Mouse (Mus musculus): ENCODE results near the gene Iqub.
A peak's percentile ranks its signal among the peaks of the same experiment; 100 is the strongest.

The Iqub gene

GRCm38 (mm10) chr6:24514552-24515284 lies at the start of gene Iqub:
Iqub (minus strand) TSS chr6:24515067.
- DNase-seq (ENCODE audit: inconsistent ontology term) = peak; percentile 85

- no peak for DNase-seq (ENCODE audit: inconsistent ontology term)
Measured at GRCm38 (mm10) chr6:24564081-24564480, 49.2 kb upstream of the Iqub start.

DNA sequence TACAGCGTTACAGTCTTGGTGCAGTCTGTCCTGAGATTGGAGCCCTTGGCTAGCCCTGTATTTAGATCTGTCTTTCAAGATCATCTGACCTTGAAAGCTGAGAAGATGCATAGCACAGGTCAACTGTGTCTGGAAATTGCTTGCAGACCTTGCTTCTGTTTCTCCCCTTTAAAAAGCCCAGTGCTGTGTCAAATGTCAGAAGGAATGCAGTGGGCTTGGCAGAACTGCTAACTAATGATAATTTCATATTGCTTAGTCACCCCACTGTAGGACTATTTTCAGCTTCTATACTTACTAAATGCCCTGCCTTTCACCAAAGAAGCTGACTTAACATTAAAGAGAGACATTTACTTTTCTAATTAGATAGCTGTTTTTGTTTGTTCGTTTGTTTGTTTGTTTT lies 40.6 kb upstream of the Iqub start:
- DNase-seq (ENCODE audit: inconsistent ontology term) = peak; percentile 17

GRCm38 (mm10) chr6:24554427-24555086 lies 39.7 kb upstream of the Iqub start:
- peak; percentile 28 for DNase-seq (ENCODE audit: inconsistent ontology term)

DNA sequence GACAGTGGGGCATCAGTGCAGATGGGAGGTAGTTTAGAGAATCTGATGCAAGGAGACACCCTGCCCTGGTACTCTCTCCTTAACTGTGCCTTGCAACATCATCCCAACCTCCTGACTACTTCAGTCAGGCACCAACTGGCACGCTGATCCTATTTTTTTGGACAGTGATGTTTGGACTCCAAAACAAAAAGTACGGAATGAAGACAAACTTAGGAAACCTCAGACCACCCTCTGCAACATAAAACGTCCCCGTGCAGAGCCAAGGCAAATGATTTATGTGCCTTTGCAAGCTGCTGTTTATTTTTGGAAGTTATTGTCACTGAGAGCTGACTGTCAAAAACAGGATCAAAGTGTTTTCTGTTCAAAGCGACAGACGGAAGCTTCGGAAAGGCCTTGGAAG lies 37.2 kb upstream of the Iqub start:
- no peak for DNase-seq (ENCODE audit: inconsistent ontology term)

DNA sequence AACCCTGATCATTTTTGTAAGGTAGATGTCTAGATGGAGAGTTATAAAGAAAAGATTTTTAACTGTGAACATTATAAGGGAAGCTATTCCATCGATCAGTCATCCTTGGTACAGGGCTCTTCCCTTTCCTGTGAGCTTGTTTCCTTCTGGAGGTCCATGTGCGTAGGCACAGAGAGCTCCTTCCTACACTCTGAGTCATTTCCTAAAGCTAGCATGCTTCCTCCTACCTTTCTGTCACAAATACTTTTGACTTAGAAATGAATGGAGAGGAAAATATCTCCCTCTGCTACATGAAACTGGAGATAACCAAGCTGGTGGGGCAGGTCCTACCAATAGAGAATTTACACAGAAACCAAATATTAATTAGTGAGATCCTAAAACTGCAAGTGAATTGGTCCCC lies 34.9 kb upstream of the Iqub start:
- no peak for DNase-seq (ENCODE audit: inconsistent ontology term)

DNA sequence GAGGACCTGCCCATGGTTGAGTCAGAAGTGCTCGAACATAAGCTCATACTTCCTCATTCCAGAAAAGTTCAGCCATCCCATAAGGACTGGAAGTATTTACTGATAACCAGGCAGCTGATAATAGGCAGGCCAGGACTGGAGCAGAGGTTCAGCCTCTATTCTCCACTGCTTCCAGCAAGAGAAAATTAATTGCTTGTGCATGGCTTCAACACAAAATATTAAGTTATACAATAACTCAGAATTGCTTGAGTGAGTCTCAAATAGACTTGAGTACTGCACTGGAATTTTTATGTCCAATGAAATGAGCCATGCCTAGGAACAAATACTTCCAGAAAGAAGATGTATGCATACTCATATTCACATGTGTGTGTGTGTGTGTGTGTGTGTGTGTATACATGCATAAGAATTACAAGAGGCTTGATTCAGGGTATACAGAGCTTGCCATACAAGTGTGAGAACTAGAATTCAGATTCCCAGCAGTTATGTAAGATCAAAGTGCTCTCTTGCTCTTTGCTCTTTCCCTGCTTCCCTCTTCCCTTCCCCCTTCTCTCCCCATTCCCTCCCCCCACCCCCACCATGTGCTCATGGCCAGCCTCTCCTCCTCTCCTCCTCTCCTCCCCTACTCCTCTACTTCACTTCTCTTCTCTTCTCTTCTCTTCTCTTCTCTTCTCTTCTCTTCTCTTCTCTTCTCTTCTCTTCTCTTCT lies 32.0 kb upstream of the Iqub start:
- DNase-seq (ENCODE audit: inconsistent ontology term) = no peak

DNA sequence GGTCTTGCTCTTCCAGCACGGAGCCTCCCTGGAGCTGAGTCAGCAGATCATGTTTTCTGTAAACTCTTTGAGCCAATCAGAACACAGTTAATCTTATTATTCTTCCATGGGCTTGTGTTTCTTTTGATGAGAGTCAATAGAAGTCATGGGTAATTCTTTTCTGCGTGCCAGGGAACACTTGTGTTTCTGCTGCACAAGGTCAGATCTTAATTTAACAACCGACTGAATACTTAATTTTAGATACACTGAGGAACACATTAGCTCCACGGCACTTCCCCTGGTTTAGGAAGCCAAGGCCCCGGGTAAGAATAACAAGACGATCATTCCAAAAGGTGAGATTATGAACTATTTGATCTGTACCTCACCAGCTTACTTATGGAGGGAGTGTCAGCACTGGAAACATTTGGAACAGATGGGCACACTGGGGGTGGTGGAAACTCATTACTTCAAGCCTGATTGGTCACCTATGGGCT lies 28.3 kb upstream of the Iqub start:
- DNase-seq (ENCODE audit: inconsistent ontology term) = no peak

- DNase-seq (ENCODE audit: inconsistent ontology term) = no peak
Measured at GRCm38 (mm10) chr6:24542393-24542792, 27.5 kb upstream of the Iqub start.

DNA sequence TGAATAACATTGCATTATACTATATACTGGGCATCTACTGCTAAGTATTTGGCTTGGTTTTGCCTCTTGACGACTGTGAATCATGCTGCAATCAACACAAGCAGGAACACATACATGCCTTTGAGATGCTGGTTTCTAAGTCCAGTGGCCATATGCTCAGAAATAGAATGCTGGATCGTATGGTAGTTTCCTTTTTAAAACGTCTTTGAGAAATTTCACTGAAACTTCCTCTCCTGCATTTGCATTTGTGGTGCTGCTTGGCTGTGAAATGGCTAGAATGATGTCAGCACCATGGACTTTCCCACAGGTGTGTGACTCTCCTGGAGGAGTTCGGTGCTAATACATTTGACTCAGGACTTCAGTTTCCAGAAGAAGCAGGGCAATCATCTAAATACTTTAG lies 25.2 kb upstream of the Iqub start:
- DNase-seq (ENCODE audit: inconsistent ontology term) = no peak

DNA sequence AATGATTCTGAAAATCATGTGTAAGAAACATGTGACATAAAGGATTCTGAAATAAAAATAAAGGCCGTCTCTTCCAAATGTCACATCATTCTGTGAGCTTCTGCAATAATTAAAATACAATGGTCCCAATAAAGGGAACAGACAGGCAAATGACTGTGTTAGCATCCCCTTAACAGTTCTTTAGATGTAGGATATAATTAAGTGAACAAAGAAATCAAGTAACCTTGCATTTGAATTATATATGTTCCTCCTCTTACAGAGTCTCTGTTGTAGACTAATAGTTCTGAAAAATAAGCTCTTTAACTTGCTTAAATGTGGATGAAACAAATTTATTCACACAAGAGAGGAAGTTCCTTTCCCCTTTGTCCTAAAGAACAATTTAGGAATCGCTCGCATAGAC lies 23.6 kb upstream of the Iqub start:
- no peak for DNase-seq (ENCODE audit: inconsistent ontology term)

- DNase-seq (ENCODE audit: inconsistent ontology term) = no peak
Measured at GRCm38 (mm10) chr6:24532804-24533203, 17.9 kb upstream of the Iqub start.

GRCm38 (mm10) chr6:24530711-24531420 lies 16.0 kb upstream of the Iqub start:
- DNase-seq (ENCODE audit: inconsistent ontology term) = no peak

GRCm38 (mm10) chr6:24530166-24530565 lies 15.3 kb upstream of the Iqub start:
- DNase-seq (ENCODE audit: inconsistent ontology term) = peak; percentile 33

DNA sequence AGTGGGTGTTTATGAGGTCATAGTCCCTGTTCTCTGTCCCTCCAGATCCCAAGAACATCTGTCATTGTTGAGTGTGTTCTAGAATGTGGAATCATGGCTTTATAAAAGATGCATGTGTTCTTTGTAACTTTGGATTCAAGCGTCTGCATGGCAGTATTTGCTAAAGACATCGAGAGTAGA lies 13.1 kb upstream of the Iqub start, which contains the start of gene Asb15:
Asb15 (plus strand) TSS at position 81 of the 180 bp plus-strand sequence.
- DNase-seq (ENCODE audit: inconsistent ontology term) = no peak

DNA sequence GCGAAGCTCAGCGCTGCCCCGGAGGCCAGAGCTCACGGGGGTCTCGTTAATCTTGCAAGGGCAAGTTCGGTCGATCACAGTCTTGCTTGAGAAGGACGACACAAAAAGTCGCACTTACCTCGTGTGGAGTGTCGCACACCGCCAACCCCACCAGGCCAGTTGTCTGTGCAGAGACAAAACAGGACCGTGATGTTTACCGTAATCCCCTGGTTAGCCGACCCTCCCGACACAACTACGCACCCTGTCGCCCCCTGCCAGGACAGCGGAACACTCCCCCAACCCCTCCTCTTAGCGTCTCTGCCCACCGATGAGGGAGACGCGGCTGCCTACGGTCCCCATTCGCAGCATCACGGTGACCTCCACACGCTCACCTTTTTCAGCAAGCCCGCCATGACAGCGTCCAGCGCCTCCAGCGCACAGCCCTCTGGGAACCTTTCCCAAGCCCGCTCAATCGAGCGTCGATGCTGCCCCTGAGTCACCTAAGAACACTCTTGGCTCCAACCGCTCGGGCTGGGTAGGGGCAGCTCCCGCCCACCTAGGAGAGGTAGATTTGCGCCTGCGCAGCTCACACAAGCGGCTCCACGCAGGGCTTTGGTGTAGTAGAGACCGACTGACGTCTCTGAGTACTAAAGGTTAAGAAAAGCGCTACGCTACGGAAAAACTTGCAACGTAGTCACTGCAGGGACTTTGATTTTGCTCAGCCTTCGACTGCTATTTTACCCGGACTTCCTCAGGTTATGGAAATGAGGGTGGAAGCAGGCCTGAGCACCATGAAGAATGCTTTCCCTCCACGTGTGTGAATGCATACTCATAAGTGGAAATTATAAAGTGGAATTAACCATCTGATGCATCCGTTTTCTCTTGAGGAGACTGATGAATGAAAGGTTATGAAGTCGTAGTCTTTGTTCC lies 12.5 kb upstream of the Iqub start, which contains the start of gene Ndufa5:
Ndufa5 (minus strand) TSS at position 859 of the 909 bp plus-strand sequence.
- peak; percentile 95 for DNase-seq (ENCODE audit: inconsistent ontology term)

DNA sequence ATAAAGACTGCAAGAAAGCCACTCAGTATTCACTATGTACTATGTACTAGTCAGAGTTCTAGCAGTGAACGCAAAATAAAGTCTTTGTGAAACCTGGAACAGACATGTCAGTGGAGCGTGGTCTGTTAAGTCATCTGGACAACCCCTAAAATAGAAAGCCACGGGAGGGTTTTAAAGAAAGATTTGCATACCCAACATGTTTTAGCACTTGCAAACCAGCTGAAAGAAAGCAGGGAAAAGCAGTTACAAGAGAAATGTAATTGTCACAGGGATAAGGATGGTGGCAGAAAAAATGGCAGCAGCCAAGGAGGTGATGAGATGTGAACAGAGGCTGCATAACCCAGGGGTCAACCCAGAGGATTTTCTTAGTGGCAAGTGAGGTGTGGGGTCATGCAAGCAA lies 10.8 kb upstream of the Iqub start:
- no peak for DNase-seq (ENCODE audit: inconsistent ontology term)

DNA sequence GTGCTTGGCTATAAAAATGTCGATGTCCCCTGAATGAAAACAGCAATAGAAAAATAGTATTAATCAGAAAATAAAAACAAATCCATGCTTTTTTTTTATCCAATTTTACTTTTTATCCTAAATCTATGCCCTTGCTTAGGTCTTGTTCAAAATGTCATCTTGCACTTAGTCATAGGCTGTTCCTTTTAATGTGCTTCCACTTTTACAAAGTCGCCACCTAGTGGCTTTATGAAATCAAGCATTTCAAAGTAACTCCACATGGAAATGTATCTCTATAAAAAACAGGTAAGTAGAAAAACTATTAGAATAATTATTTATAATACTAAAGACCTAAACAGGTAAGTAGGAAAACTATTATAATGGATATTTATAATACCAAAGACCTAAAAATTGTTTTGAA lies 1.3 kb upstream of the Iqub start:
- peak; percentile 22 for DNase-seq (ENCODE audit: inconsistent ontology term)

DNA sequence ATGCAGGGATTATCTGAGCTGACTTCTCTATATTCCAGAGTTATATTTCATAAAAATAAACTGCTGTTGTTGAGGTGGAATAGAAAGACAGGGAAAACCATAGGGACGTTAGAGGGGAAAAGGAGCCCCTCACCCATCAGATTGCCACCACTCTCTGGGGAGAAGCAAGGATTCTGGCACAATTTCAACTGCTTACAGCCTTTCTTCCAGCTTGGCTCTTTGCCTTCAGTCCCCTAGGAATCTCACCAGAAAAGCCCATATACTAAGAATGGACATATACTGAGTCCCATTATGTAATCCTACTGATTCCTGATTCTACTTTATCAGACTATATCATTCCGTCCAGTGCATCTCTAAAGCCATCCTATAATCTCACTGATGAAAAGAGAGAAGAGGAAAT lies 10.7 kb downstream of the Iqub start:
- no peak for DNase-seq (ENCODE audit: inconsistent ontology term)

DNA sequence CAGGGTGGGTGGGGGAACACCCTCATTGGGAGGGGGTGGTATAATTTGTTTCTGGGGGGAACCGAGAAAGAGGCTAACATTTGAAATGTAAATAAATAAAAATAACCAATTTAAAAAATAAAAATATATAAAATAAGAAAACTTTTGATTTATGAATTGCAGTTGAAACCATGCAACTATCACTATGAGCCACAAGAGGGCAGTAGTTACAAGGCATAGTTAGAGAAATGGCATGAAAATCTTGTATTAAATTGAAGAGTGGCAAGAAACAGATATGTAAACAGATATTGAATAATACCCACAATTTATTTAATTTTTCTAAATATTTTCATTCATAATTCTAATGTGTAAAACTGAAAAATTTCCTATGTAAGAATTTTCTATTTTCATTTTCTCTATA lies 24.5 kb downstream of the Iqub start:
- DNase-seq (ENCODE audit: inconsistent ontology term) = peak; percentile 20

- DNase-seq (ENCODE audit: inconsistent ontology term) = no peak
Measured at GRCm38 (mm10) chr6:24486530-24486929, 28.3 kb downstream of the Iqub start.

Measured in Muller cell, postnatal 12 days (primary cell).